Comparison of ENCODE assay signal across 25 mouse cellular contexts in genomic region chr10:74928276-74928675, GRCm38 (mm10). TPM values are rescaled to one million over a fixed set of nuclear protein-coding genes. Genes with fewer than 3 reads are reported as not detected.
DNase-seq lines count a peak whose midpoint lies in the region; ATAC-seq and TF ChIP-seq lines count a peak whose summit lies in the region.
"Had no signal": no experiment of that assay in that cellular context is flagged by ENCODE, and none has a peak within 500 bp of the region (broad histone marks: within the 10 kb centered on the region; RNA-seq: fewer than 3 reads in every experiment).

No protein-coding gene starts in this region.

- H3K27me3 ChIP-seq in heart, embryonic 12.5 days (replicated peaks) = peaks cover 14% of the 10 kb centered on the region; the same call in 1 of the 2 replicates
- no peaks in the 10 kb centered on the region for H3K27me3 ChIP-seq in liver, embryonic 11.5 days (replicated peaks; ENCODE audit: control insufficient read depth, insufficient read depth, low read length)
- no peaks in the 10 kb centered on the region for H3K27me3 ChIP-seq in liver, postnatal 0 days (ENCODE audit: insufficient read depth, low read length)
- H3K27me3 ChIP-seq in limb, embryonic 11.5 days (ENCODE audit: control insufficient read depth, insufficient read depth, low read length) = no peaks in the 10 kb centered on the region
- H3K27me3 ChIP-seq: embryonic facial prominence, embryonic 13.5 days; embryonic facial prominence, embryonic 15.5 days had no signal

- no peak for TF ChIP-seq EP300 in liver, postnatal 0 days (IDR thresholded peaks at IDR 0.05; ENCODE audit: low read depth)

- no peak overlapping the region for H3K4me3 ChIP-seq in heart, embryonic 12.5 days
- H3K4me3 ChIP-seq in liver, embryonic 11.5 days (ENCODE audit: low read depth, low read length) = no peak overlapping the region
- H3K4me3 ChIP-seq in liver, postnatal 0 days (ENCODE audit: low read depth, low read length) = no peak overlapping the region
- H3K4me3 ChIP-seq in limb, embryonic 11.5 days (ENCODE audit: low read depth, low read length) = no peak overlapping the region
- H3K4me3 ChIP-seq: embryonic facial prominence, embryonic 13.5 days; embryonic facial prominence, embryonic 15.5 days; erythroblast, embryonic 14.5 days; forebrain, embryonic 10.5 days; forebrain, embryonic 12.5 days had no signal

- H3K4me1 ChIP-seq in heart, embryonic 12.5 days (replicated peaks) = 0 out of 2 replicates have a peak, but pooled peaks cover 4% of the 10 kb centered on the region
- peaks cover 5% of the 10 kb centered on the region for H3K4me1 ChIP-seq in liver, embryonic 11.5 days (replicated peaks; ENCODE audit: control insufficient read depth, insufficient read depth, low read length)
- H3K4me1 ChIP-seq in liver, postnatal 0 days (ENCODE audit: insufficient read depth) = no peaks in the 10 kb centered on the region
- no peaks in the 10 kb centered on the region for H3K4me1 ChIP-seq in limb, embryonic 11.5 days (ENCODE audit: control insufficient read depth, insufficient read depth, low read length)

- no peak overlapping the region for H3K4me2 ChIP-seq in heart, embryonic 12.5 days
- H3K4me2 ChIP-seq in liver, embryonic 11.5 days = no peak overlapping the region
- no peak overlapping the region for H3K4me2 ChIP-seq in liver, postnatal 0 days (ENCODE audit: low read depth, low read length)
- no peak overlapping the region for H3K4me2 ChIP-seq in limb, embryonic 11.5 days (ENCODE audit: low read depth, severe bottlenecking)
- H3K4me2 ChIP-seq: embryonic facial prominence, embryonic 13.5 days; embryonic facial prominence, embryonic 15.5 days; forebrain, embryonic 12.5 days had no signal

- no peak for TF ChIP-seq CTCF in liver, postnatal 0 days (IDR thresholded peaks at IDR 0.05; ENCODE audit: low read depth)

- H3K9ac ChIP-seq in heart, embryonic 12.5 days = no peak overlapping the region
- H3K9ac ChIP-seq in liver, embryonic 11.5 days (ENCODE audit: low read depth, low read length) = no peak overlapping the region
- no peak overlapping the region for H3K9ac ChIP-seq in liver, postnatal 0 days (replicated peaks)
- H3K9ac ChIP-seq in limb, embryonic 11.5 days (ENCODE audit: low read length) = no peak overlapping the region
- H3K9ac ChIP-seq: embryonic facial prominence, embryonic 13.5 days; embryonic facial prominence, embryonic 15.5 days; forebrain, embryonic 12.5 days had no signal

- ATAC-seq in heart, embryonic 12.5 days (ENCODE audit: insufficient number of reproducible peaks, low FRiP score) = no peak
- no peak for ATAC-seq in liver, embryonic 11.5 days (replicated peaks; ENCODE audit: low FRiP score)
- no peak for ATAC-seq in liver, postnatal 0 days
- ATAC-seq in limb, embryonic 11.5 days (ENCODE audit: insufficient number of reproducible peaks, low FRiP score, low TSS enrichment, low read depth) = no peak
- ATAC-seq: CD4-positive, CD25-positive, alpha-beta regulatory T cell, adult 4 months; forebrain, embryonic 14.5 days had no signal

- no peak overlapping the region for H3K27ac ChIP-seq in heart, embryonic 12.5 days (ENCODE audit: poor library complexity, severe bottlenecking)
- no peak overlapping the region for H3K27ac ChIP-seq in liver, embryonic 11.5 days (ENCODE audit: low read depth, low read length)
- H3K27ac ChIP-seq in liver, postnatal 0 days (ENCODE audit: low read depth) = no peak overlapping the region
- H3K27ac ChIP-seq in limb, embryonic 11.5 days (replicated peaks; ENCODE audit: low read depth, low read length) = no peak overlapping the region
- H3K27ac ChIP-seq: embryonic facial prominence, embryonic 13.5 days; embryonic facial prominence, embryonic 15.5 days; forebrain, embryonic 10.5 days; forebrain, embryonic 12.5 days had no signal

- H3K36me3 ChIP-seq in heart, embryonic 12.5 days = no peaks in the 10 kb centered on the region
- no peaks in the 10 kb centered on the region for H3K36me3 ChIP-seq in liver, embryonic 11.5 days (ENCODE audit: control insufficient read depth, insufficient read depth, low read length)
- no peaks in the 10 kb centered on the region for H3K36me3 ChIP-seq in liver, postnatal 0 days (replicated peaks; ENCODE audit: insufficient read depth, low read length)
- no peaks in the 10 kb centered on the region for H3K36me3 ChIP-seq in limb, embryonic 11.5 days (ENCODE audit: control insufficient read depth, insufficient read depth, low read length)
- H3K36me3 ChIP-seq: embryonic facial prominence, embryonic 13.5 days; embryonic facial prominence, embryonic 15.5 days; forebrain, embryonic 10.5 days; forebrain, embryonic 12.5 days had no signal

- H3K9me3 ChIP-seq in heart, embryonic 12.5 days (replicated peaks) = no peaks in the 10 kb centered on the region
- H3K9me3 ChIP-seq in liver, embryonic 11.5 days (ENCODE audit: control insufficient read depth, low read length) = no peaks in the 10 kb centered on the region
- no peaks in the 10 kb centered on the region for H3K9me3 ChIP-seq in liver, postnatal 0 days (ENCODE audit: low read length)
- no peaks in the 10 kb centered on the region for H3K9me3 ChIP-seq in limb, embryonic 11.5 days (ENCODE audit: control insufficient read depth, low read length)
- H3K9me3 ChIP-seq: embryonic facial prominence, embryonic 13.5 days; embryonic facial prominence, embryonic 15.5 days; forebrain, embryonic 10.5 days; forebrain, embryonic 12.5 days had no signal

- 83% methylated on average over 7 of the region's 7 CpGs for WGBS in heart, embryonic 12.5 days
- WGBS in liver, embryonic 11.5 days = 78% methylated on average over 7 of the region's 7 CpGs
- WGBS in liver, postnatal 0 days (ENCODE audit: insufficient replicate concordance) = 73% methylated on average over 7 of the region's 7 CpGs
- 84% methylated on average over 7 of the region's 7 CpGs for WGBS in limb, embryonic 11.5 days

- DNase-seq in heart, adult 11 months = peak; percentile 75
- DNase-seq in liver, embryonic 11.5 days (ENCODE audit: low spot score) = peak; percentile 23
- no peak for DNase-seq in liver, postnatal 0 days
- peak; percentile 9 to 51 for DNase-seq in spleen, postnatal 4 days (ENCODE audit: low spot score in 2 of 2)
- DNase-seq in spleen, adult 12 weeks (ENCODE audit: low spot score) = no peak
- DNase-seq in limb, embryonic 11.5 days (ENCODE audit: low spot score) = peak; percentile 20
- DNase-seq in testis, postnatal 14 days (ENCODE audit: low spot score) = no peak
- DNase-seq: adrenal gland, adult 2 months; adrenal gland, postnatal 10 days; adrenal gland, postnatal 25 days; B cell, adult 2 months; cerebellum, adult 11 months; cerebellum, adult 18-20 months; cerebellum, adult 8-10 months; cerebellum, adult 9-11 months; cerebellum, postnatal 36 days; embryo, embryonic 11 days had no signal

RNA-seq across cellular contexts. Expression of gene Gnaz, which starts 38.7 kb away (rescaled TPM):
- 1.2 and 1.6 TPM in 2 replicates for polyA plus RNA-seq in heart, embryonic 12.5 days (2016; fragmentation: Nextera tagmentation; extraction: Ambion mirVana)
- polyA plus RNA-seq in liver, embryonic 11.5 days (2014; fragmentation: Nextera tagmentation; extraction: Ambion mirVana) = 13.3 and 13.6 TPM in 2 replicates
- polyA plus RNA-seq in liver, postnatal 0 days (2015; fragmentation: Nextera tagmentation; extraction: Ambion mirVana) = 3.4 and 3.7 TPM in 2 replicates
- polyA plus RNA-seq in limb, embryonic 11.5 days (2014; fragmentation: Nextera tagmentation; extraction: Ambion mirVana) = 2.5 and 3.1 TPM in 2 replicates
- polyA plus RNA-seq: CD4-positive, CD25-positive, alpha-beta regulatory T cell, adult 4 months had no signal

Comparison
In these comparisons a context has a peak if more than half of its experiments do, and no peak if none do; other contexts are left out.
1. DNase-seq: peak in heart, adult 11 months (single experiment), liver, embryonic 11.5 days (single experiment), spleen, postnatal 4 days (2 of 2) and limb, embryonic 11.5 days (single experiment); none in liver, postnatal 0 days (single experiment), spleen, adult 12 weeks (single experiment) and testis, postnatal 14 days (single experiment).